Mouse (Mus musculus): ENCODE data around the gene Alkbh2. TPM values are rescaled to one million over a fixed set of nuclear protein-coding genes. Genes with fewer than 3 reads are reported as not detected.

The Alkbh2 gene
- polyA plus RNA-seq, 1 experiment from 2014 or later, result 10.9 TPM

Other genes with a start within 250 kb of the Alkbh2 start
- 259 and 292 TPM in 2 replicates for gene Coro1c, start 219.5 kb downstream of the Alkbh2 start, polyA plus RNA-seq (2016; fragmentation: Nextera tagmentation; extraction: Ambion mirVana)
- gene Ssh1, start 134.3 kb downstream of the Alkbh2 start, polyA plus RNA-seq (2016; fragmentation: Nextera tagmentation; extraction: Ambion mirVana), result 19.3 and 21.0 TPM in 2 replicates
- gene Dao, start 124.5 kb downstream of the Alkbh2 start, polyA plus RNA-seq (2016; fragmentation: Nextera tagmentation; extraction: Ambion mirVana), result not detected in 2 replicates
- 15.5 and 18.4 TPM in 2 replicates for gene Usp30, start 62.8 kb downstream of the Alkbh2 start, polyA plus RNA-seq (2016; fragmentation: Nextera tagmentation; extraction: Ambion mirVana)
- gene Svop, start 36.6 kb downstream of the Alkbh2 start, polyA plus RNA-seq (2016; fragmentation: Nextera tagmentation; extraction: Ambion mirVana), result 59.8 and 63.9 TPM in 2 replicates
- 25.2 and 25.8 TPM in 2 replicates for gene Ung, start 2.2 kb upstream of the Alkbh2 start, polyA plus RNA-seq (2016; fragmentation: Nextera tagmentation; extraction: Ambion mirVana)
- gene Acacb, start 18.3 kb upstream of the Alkbh2 start, polyA plus RNA-seq (2016; fragmentation: Nextera tagmentation; extraction: Ambion mirVana), result 0.80 and 1.8 TPM in 2 replicates
- 0.62 and 1.2 TPM in 2 replicates for gene Foxn4, start 145.6 kb upstream of the Alkbh2 start, polyA plus RNA-seq (2016; fragmentation: Nextera tagmentation; extraction: Ambion mirVana)
- gene Myo1h, start 160.9 kb upstream of the Alkbh2 start, polyA plus RNA-seq (2016; fragmentation: Nextera tagmentation; extraction: Ambion mirVana), result 0.75 and 0.91 TPM in 2 replicates